Mouse (Mus musculus) erythroblast, adult 5-6 weeks (primary cell): ENCODE measurements around the gene Hnrnpu. TPM values are rescaled to one million over a fixed set of nuclear protein-coding genes. Genes with fewer than 3 reads are reported as not detected.

ENCODE experiments used
- total RNA-seq, 2 experiments: library from RNA; stranded (forward) in 1 of 2; stranded (reverse) in 1 of 2; fragments of 150-400 nt in 1 of 2; fragments of 200-764, 138-1000 nt in 1 of 2; gene quantifications; 2 replicates each; pipeline versions ENCODE4 v1.2.3 to v1.2.4; 2015 to 2017; ENCODE audit warnings: low replicate concordance in 2 of 2

Gene Hnrnpu
- total RNA-seq, 2 experiments from 2014 or later = 125 to 167 TPM

Other genes with a start within 250 kb of the Hnrnpu start
- gene Desi2, start 150.4 kb downstream of the Hnrnpu start, total RNA-seq (2015; ENCODE audit: low replicate concordance) = 5.8 and 10.2 TPM in 2 replicates
- 2.1 and 3.1 TPM in 2 replicates for gene Desi2, start 150.4 kb downstream of the Hnrnpu start, total RNA-seq (2017; ENCODE audit: low replicate concordance)
- gene Cox20, start 18.7 kb downstream of the Hnrnpu start, total RNA-seq (2015; ENCODE audit: low replicate concordance) = 53.6 and 94.9 TPM in 2 replicates
- 54.2 and 68.2 TPM in 2 replicates for gene Cox20, start 18.7 kb downstream of the Hnrnpu start, total RNA-seq (2017; ENCODE audit: low replicate concordance)
- 2.7 and 3.3 TPM in 2 replicates for gene Efcab2, start 68.3 kb upstream of the Hnrnpu start, total RNA-seq (2015; ENCODE audit: low replicate concordance)
- gene Efcab2, start 68.3 kb upstream of the Hnrnpu start, total RNA-seq (2017; ENCODE audit: low replicate concordance) = 1.3 and 1.4 TPM in 2 replicates
- gene Kif26b, start 191.3 kb upstream of the Hnrnpu start, total RNA-seq (2015; ENCODE audit: low replicate concordance) = not detected in 2 replicates
- gene Kif26b, start 191.3 kb upstream of the Hnrnpu start, total RNA-seq (2017; ENCODE audit: low replicate concordance) = 0.56 TPM in 1 of 2 replicates, not detected in the other